In genomic region chr2:25733199-25733930, GRCm38 (mm10) we compare ENCODE assay signal across 26 mouse cellular contexts. TPM values are rescaled to one million over a fixed set of nuclear protein-coding genes. Genes with fewer than 3 reads are reported as not detected.
"Had no signal": no experiment of that assay in that cellular context is flagged by ENCODE, and none has a peak within 500 bp of the region (broad histone marks: within the 10 kb centered on the region; RNA-seq: fewer than 3 reads in every experiment).

No protein-coding gene starts in this region.

- H3K4me3 ChIP-seq: layer of hippocampus, adult 2 months; limb, embryonic 10.5 days; limb, embryonic 13.5 days; liver, embryonic 12.5 days; liver, embryonic 15.5 days; lung, embryonic 15.5 days had no signal

- H3K9me3 ChIP-seq: limb, embryonic 10.5 days; limb, embryonic 13.5 days; liver, embryonic 12.5 days; liver, embryonic 15.5 days; lung, embryonic 15.5 days had no signal

- H3K4me1 ChIP-seq: limb, embryonic 13.5 days; liver, embryonic 12.5 days; liver, embryonic 15.5 days; lung, embryonic 15.5 days had no signal

- DNase-seq: kidney, adult 9 months; kidney, postnatal 14 days; layer of hippocampus, adult 9-11 months; liver; lung, adult 18-20 months; lung, postnatal 14 days; lung, postnatal 4 days; midbrain, embryonic 14.5 days; thymus, adult 18-20 months; thymus, postnatal 36 days had no signal

- H3K36me3 ChIP-seq: limb, embryonic 10.5 days; limb, embryonic 13.5 days; liver, embryonic 12.5 days; liver, embryonic 15.5 days; lung, embryonic 15.5 days had no signal

- H3K9ac ChIP-seq: limb, embryonic 13.5 days; liver, embryonic 12.5 days; liver, embryonic 15.5 days; lung, embryonic 15.5 days had no signal

- H3K27ac ChIP-seq: layer of hippocampus, adult 2 months; limb, embryonic 10.5 days; limb, embryonic 13.5 days; liver, embryonic 12.5 days; liver, embryonic 15.5 days; lung, embryonic 15.5 days had no signal

- H3K27me3 ChIP-seq: limb, embryonic 13.5 days; liver, embryonic 12.5 days; liver, embryonic 15.5 days; lung, embryonic 15.5 days had no signal

- ATAC-seq: liver, embryonic 12.5 days had no signal

- H3K4me2 ChIP-seq: limb, embryonic 13.5 days; liver, embryonic 12.5 days; liver, embryonic 15.5 days; lung, embryonic 15.5 days; midbrain, embryonic 11.5 days had no signal

RNA-seq across cellular contexts. Expression of gene Obp2b, which starts 3.4 kb away (rescaled TPM):
- polyA plus RNA-seq: large intestine, adult 2 months; limb, embryonic 10.5 days; limb, embryonic 13.5 days; liver, embryonic 12.5 days; liver, embryonic 15.5 days; lung, embryonic 15.5 days; midbrain, embryonic 11.5 days; midbrain, embryonic 14.5 days; midbrain, postnatal 0 days; neural tube, embryonic 11.5 days; neural tube, embryonic 14.5 days; small intestine, adult 2 months; spleen, adult 2 months; stomach, embryonic 16.5 days; testis, adult 2 months; urinary bladder, adult 2 months had no signal

RNA-seq across cellular contexts. Expression of gene Lcn3, which starts 32.0 kb away (rescaled TPM):
- polyA plus RNA-seq: large intestine, adult 2 months; limb, embryonic 10.5 days; limb, embryonic 13.5 days; liver, embryonic 12.5 days; liver, embryonic 15.5 days; lung, embryonic 15.5 days; midbrain, embryonic 11.5 days; midbrain, embryonic 14.5 days; midbrain, postnatal 0 days; neural tube, embryonic 11.5 days; neural tube, embryonic 14.5 days; small intestine, adult 2 months; spleen, adult 2 months; stomach, embryonic 16.5 days; testis, adult 2 months; urinary bladder, adult 2 months had no signal

RNA-seq across cellular contexts. Expression of gene Obp2a, which starts 33.5 kb away (rescaled TPM):
- polyA plus RNA-seq: large intestine, adult 2 months; limb, embryonic 10.5 days; limb, embryonic 13.5 days; liver, embryonic 12.5 days; liver, embryonic 15.5 days; lung, embryonic 15.5 days; midbrain, embryonic 11.5 days; midbrain, embryonic 14.5 days; midbrain, postnatal 0 days; neural tube, embryonic 11.5 days; neural tube, embryonic 14.5 days; small intestine, adult 2 months; spleen, adult 2 months; stomach, embryonic 16.5 days; testis, adult 2 months; urinary bladder, adult 2 months had no signal

RNA-seq across cellular contexts. Expression of gene Lcn11, which starts 43.5 kb away (rescaled TPM):
- polyA plus RNA-seq: large intestine, adult 2 months; limb, embryonic 10.5 days; limb, embryonic 13.5 days; liver, embryonic 12.5 days; liver, embryonic 15.5 days; lung, embryonic 15.5 days; midbrain, embryonic 11.5 days; midbrain, embryonic 14.5 days; midbrain, postnatal 0 days; neural tube, embryonic 11.5 days; neural tube, embryonic 14.5 days; small intestine, adult 2 months; spleen, adult 2 months; stomach, embryonic 16.5 days; testis, adult 2 months; urinary bladder, adult 2 months had no signal
